Mouse (Mus musculus) layer of hippocampus, adult 8-10 months (tissue): Measurements from ENCODE around the gene Mgst2. TPM values are rescaled to one million over a fixed set of nuclear protein-coding genes. Genes with fewer than 3 reads are reported as not detected.

Experiments used
- DNase-seq, 2 experiments: peaks; one replicate each; pipeline ENCODE4 v3.0.0; 2022; ENCODE audit warnings: low spot score in 2 of 2
- total RNA-seq, 4 experiments: library from RNA; stranded (reverse); gene quantifications; 2 replicates each; pipeline ENCODE4 v1.2.4; 2022

The Mgst2 gene
- total RNA-seq = 1 to 10 TPM in 1 of 4 experiments, under 1 TPM in 1, not detected in 2; 0.61 to 1.4 TPM

DNA sequence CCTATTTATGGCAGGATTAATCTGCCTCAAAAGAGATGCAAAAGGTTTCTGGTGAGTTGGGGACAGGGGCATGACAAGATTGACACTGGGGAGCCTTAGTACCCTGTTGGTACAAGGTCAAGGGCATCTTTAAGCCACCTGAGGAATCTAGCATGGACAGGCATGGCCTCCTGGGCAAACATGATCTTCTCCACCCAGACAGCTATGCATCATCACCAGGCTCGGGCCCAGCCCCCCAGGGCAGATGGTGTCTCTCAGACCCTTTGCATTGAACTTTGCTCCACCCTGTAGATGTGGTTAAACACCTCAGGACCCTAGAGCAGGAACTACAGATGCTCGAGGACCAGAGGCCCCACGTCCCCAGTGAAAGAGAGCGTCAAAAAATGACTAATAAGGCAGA is at the start of gene Mgst2:
Gene Mgst2 (plus strand): TSS at position 301 of the 400 bp plus-strand sequence.
- DNase-seq = no peak

DNA sequence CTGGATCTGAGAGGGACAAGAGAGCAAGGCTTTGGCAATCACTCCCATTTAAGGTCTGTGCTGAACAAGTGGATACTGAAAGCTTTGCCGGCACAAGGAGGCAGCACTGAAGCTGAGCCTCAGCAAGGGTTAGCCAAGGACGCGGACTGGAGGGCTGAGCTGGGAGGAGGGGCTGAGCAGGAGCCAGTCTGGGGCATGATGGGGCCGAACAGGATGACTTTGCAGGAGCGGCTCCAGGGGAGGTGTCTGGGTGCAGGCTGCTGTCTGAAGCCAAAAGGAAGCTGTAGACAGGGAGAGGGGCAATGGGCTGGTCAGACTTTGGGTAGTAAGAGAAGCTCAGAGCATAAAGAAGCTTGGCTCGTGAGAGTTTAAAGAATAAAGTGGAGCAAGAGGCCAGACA is 48.2 kb upstream of the Mgst2 start:
- peak in 1 of 2 experiments; percentile 22 for DNase-seq

DNA sequence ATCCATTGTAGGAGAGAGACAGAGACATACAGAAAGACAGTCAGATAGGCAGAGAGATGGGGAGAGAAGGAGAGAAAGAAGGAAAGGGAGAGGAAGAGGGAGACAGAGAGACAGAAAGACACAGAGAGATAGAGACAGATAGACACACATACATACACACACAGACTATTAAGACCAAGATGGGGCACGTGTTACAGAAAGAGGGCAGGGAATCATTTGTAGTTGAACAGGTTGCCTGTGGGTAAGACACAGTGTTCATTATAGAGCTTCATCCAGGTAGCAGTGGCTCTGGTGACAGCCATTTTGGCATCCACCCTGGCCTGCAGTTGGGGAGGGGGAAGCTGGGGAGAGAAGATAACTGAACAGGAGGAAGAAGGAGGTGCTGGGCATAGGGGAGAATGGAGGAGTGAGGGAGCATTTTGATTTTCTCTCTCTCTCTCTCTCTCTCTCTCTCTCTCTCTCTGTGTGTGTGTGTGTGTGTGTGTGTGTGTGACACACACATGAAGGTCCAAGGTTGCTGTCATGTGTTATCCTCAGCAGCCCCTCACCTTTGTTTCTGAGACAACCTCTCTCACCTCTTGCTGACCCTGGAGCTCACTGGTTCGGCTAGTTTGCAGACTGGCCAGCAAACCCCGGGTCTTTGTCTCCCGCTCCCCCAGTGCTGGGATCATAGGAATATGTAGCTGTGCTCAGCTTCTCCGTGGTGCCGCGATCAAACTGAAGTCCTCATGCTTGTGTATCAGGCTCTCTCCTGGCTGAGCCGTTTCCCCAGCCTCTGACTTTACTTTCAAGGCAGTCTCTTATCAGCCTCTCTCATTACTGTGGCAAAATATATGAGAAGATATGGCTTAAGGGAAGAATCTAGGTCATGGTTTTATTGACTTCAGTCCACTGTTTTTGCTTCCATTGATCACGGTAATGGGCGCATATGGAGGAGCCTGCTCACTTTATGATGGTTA is 47.5 kb upstream of the Mgst2 start:
- DNase-seq = no peak

DNA sequence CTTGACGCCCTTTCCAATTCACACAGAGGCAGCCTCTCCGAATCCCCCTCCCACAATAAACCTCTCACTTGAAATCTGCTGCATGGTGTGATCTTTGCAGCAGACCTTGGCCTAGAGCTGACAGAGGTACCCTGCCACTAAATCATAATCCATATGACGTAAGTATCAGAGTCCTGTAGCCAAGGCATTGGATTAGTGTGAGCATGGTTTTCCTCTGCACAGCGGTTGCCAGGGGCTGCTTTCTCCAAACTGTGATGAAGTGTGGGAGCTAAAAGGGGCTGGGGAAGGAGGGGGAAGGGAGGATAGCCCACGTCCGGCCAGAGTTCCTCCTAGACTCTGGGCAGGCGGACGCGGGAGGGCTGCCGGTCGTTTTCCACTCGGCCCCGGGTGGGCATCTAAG is 45.9 kb upstream of the Mgst2 start:
- DNase-seq = no peak

DNA sequence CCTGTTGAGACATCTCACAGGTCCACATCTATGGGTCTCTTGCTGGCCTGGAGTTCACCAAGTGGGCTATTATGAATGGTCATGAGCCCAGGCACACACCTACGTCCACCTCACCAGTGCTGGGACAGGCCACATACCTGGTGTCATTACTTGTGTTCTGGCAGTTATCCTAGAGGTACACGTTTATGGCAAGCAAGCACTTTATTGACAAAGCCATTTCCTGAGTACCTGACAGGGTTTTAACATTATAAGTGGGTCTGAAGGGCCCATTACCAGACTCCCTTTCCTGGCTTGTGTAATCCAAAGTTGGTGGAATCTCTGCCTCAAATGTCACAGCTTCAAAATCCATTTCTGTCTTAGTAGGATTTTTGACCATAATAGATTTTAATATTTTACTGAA is 36.2 kb upstream of the Mgst2 start:
- DNase-seq = no peak

DNA sequence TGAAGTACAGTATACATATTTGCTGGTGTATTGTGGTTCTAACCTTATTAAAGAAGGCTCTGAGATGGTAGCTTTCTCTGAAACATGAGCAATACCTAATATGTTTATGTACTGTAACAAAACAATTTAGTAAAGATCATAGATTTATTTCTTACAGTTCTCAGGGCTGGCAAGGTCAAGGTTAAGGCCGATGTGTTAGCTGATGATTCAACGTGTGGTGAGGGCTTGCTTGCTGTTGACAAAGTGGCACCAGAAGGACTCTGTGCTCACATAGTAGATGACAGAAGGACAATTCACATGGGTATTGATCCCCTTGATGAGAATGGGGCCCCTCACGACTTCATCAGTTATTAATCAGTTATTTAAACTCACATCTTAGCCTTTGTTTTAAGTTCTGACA is 32.4 kb upstream of the Mgst2 start:
- DNase-seq = no peak

DNA sequence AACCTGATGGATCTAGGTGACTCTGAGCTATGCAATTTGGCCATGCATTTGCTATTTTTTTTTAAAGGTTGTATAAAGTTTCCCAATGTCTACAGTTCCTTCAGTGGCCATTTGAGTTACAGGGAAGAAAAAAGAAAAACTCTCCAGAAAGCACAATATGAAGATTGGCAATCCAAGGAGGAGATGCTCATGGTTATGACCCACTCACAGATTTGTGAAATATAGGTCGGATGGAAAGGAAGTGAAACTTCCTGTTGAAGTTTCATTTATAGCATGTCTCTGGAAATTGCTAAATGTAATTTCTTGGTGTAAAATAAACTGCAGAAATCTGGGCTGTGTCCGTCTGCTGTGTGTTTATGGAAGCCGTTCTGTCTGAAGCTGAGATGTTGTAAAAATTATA is 31.2 kb upstream of the Mgst2 start:
- no peak for DNase-seq

DNA sequence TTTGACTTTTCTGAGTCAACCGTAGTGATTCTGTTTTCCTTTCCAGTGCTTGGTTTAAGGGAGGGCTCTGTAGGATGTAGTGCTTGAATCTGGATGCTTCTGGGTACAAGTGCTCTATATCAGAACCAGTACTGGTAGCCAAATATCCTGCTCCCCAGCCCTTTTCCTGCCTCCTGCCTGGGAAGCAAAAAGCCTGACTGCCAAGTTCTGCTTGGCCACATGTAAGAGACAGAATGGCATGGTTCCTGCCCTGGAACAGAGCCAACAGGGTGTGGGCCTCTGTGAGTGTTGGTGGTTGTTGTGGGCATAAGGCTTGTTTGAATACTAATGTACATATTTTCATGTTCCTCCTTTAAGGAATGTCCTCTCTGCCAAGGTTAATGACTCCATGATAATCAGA is 29.4 kb upstream of the Mgst2 start:
- no peak for DNase-seq

DNA sequence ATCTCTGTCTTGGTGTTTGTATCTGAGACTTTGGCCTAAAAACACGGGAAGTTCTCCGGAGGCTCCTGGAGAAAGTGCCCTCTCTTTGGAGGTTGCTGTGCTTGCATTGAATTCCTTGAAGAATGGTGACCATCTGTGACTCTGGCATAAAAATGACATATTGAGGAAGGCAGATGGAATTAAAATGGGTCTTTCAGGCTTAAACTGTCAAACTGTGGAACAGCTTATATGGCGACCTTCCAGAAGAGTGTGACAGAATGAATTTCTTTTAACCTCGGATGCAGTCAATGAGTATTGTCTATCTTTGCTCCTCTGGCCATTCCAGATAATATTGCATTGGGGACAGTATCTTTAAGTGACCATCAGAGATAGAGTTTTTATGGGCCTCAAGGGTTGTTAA is 28.2 kb upstream of the Mgst2 start:
- no peak for DNase-seq

DNA sequence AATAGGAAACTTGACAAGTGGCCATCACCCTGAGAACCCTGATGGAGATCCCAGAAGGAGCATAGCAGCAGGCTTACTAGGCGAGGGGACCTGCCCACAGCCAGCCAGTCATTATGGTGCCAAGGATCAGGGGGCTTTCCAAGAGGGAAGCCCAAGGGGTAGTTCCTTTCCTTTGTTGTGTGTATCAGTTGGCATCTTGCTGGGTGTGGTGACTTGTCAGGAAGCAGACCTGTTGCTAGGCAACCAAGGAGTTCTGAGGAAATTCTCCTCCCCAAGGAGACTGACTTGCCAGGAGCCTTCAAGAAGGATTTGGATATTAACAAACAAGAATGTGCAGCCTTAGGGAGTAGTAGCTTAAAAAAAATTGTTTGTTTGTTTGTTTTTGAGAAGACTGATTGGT is 25.7 kb upstream of the Mgst2 start:
- DNase-seq = peak; percentile 18 to 23

DNA sequence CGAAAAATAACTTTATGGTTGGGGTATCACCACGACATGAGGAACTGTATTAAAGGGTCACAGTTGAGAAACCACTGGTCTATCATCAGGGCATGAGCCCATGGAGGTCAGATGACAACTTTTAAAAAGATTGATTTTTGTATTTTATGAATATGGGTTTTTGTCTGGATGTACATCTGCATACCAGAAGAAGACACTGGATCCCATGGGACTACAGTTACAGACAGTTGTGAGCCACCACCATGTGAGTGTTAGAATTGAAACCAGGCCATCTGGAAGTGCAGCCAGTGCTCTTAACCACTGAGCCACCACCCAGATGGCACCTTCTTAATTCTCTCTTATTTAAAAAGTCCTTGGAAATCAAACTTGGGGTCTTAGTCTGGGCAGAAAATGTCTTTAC is 24.2 kb upstream of the Mgst2 start:
- DNase-seq = no peak

DNA sequence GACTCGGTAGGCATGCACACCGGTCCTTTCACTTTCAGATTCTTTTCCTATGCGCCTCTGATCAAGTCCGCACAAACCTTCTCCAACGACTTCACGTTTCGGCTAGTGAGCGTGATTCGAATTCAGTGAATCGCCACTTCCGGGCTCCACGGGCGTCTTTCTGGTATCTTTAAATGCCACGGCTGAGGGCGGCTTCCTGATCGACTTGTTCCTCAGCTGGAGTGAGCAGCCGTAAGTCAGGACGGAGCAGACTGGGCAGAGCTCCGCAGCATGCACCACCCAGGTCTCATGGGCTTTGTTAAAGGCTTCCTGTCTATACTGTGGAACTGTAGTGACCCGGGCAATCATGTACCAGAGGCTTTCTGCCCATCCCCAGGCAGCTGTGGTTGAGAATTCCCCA is 23.5 kb upstream of the Mgst2 start:
- no peak for DNase-seq

DNA sequence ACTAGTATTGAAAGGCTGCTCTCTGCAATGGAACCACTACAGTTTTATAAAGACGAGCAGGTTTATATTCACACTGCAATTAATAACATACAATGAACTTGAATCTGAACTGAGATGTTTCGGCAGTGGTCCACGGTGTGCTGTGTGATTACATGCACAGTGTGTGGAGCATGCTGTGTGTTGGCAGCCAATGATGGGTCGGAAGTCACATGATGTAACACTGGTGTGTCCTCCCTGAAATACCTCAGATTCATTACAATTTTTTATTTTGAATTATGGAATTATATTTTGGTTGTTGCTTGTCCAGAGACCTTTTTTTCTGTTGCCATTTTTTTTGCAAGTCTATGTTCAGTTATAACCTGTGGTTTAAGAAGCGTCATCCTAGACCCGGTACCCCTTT is 22.8 kb upstream of the Mgst2 start:
- no peak for DNase-seq

DNA sequence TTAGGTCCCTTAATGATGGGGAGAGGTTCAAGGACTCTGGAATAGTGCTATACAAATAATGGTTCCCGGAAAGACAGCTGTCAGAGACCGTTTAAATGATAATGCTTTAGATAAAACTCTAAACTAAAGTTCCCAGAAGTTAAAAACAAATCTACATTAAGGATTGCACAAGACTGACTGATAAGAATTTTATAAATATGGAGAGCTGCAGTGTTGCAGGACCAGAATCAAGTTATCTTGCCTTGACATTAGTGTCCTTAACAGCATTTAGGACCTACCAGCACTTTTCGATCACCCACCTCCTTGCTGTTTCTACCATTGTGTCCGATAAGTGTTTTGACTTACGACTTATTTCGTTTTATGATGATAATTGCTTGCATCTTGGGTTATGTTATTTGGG is 21.9 kb upstream of the Mgst2 start:
- no peak for DNase-seq

DNA sequence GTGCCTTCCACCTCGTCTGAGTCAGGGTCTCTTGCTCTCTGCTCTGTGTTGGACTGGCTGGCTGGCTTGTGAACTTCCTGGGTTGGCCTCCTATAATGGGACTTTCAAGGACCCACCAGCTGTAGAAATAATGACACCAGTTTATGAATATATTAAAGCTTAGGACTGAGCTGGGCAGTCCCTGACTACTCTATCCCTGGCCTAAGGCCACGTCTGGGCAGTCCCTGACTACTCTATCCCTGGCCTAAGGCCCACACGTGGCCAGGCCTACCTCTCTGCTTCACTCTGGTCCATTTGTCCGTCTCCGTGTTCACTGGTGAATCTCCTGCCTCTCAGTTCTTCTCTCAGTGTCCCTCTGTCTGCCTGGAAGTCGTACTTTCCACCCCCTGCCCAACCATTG is 14.7 kb upstream of the Mgst2 start:
- DNase-seq = no peak

DNA sequence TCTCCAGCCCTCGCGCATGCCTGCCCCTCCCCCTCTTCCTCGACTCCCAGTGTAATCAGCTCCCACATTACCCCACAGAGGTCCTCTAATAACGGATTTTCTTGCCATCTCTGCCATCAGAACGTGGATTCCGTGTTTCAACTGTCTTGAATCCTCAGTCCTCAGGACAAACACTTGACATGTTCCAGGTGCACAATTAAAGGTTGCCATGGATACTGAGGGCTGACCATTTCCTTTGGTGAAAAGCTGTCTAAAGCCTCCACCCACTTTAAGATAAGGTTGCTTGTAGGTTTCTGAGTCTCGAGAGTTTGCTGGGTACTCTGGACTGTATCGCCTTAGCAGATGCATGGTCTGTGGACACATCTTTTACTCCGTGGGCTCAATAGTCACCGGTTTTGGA is 13.9 kb upstream of the Mgst2 start:
- no peak for DNase-seq

DNA sequence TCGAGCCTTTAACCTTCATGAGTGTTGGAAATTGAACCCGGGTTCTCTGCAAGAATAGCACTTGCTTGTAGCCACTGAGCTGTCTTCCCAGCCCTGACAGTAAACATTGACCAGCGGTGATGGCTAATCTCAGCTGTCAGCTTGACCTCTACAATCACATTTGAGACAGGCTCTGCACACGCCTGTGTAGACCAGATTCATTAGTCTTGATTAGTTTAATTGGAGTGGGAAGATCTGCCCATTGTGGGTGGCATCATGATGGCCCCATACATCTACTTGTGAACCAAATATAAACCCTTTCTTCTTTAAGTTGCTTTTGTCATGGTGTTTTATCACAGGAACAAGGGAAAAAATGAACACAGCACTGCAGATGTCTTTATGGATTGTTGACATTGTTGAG is 12.8 kb upstream of the Mgst2 start:
- DNase-seq = no peak

DNA sequence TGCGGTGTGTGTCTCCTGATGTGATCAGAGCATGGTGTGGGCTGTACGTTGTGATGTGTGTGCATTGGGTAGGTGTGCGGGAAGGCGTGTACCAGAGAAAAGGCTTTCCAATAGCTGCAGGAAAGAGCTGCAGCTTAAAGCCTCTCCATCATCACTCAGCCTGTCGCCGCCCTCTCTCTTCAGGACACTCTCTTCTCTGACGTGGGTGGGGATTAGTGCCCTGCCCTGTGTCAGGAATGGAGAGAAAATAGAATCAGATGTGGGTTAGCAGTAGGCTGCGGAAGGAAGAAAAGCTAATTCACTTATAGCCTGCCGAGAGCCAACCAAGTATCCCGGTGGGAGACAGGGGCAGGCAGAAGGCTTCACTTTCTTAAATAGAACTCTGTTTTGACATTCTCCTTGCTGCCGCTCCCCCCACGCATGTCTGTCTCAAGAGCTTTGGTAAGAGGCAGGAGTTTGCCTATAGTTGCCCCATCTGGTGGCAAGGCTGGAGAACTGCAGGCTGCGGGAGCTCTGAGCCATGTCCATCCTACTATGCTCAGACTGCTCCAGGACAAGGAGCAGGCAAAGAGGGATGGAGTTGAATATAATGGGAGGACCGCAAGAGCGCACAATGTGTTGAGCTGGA is 12.0 kb upstream of the Mgst2 start:
- peak; percentile 66 to 82 for DNase-seq

DNA sequence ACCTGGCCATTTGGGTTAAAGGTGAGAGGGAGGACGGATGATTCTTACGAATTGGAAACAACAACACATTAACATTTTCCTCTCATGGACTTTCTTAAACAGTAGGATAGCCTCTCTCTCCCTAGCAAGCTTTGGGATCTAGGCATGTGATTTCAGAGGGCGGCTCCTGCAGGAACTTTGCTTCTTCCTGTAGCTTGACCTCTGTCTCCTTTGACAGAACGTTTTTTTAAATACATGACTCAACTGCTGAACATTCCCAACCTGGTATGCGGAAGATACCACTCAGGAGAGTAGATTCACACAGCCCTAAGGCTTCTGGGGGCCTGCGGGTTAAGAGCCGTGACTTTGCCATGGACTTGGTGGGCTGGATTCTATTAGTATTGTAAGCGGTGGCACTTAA is 10.7 kb upstream of the Mgst2 start:
- no peak for DNase-seq

DNA sequence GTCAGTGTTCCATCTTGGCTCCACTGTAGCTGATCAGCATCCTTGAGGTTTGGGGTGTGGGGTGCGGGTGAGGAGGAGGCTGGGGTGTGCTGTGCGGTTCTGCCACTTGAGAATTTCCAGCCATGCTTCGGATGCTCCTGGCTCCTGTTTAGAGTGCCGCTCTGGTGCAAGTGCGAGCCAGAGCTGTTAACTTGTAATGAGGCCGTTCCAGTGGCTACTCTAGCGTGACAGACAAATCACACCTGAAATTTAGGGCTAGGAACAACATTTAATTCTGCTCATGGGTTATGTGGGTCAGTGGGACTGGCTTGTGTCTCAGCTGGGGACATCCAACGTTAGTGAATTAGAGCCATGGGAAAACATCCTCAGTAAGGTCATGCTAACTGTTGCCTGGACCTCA is 10.2 kb upstream of the Mgst2 start:
- DNase-seq = no peak

DNA sequence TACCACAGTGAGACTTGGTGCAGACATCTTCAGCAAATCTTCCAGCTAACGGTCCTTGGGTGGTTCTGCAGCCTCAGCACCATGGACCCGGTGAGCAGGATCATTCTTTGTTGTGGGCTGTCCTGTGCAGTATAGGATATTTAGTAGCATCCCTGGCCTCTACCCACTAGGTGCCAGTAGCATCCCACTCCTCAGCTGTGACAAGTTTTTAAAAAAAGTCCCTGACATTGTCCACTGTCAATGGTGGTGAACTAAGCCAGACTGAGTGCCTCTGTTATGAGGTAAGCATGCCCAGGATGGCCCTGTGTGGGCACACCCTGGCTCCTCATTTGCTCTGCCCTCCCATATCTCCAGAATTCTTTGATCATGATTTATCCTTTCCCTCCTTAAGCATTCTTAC is 9.0 kb upstream of the Mgst2 start:
- no peak for DNase-seq

DNA sequence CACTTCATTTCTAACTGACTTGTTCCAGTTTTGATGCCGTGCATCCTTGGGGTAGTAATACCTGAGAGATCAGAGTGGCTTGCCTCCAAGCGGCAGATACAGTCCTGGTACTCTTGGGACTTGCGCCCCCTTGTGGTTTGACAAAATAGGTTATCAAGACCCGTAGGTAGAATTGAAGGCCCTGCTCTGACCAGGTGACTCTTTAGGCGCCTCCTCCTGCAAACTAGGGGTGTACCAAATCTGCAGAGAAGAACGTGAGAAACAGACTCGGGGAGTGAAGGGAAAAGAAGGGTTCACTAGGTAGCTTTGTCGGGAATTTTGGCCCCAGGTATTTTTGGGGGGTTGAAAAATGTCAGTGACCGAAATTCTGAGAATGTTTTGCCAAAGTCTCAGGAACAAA is 7.9 kb upstream of the Mgst2 start:
- peak; percentile 52 to 78 for DNase-seq

DNA sequence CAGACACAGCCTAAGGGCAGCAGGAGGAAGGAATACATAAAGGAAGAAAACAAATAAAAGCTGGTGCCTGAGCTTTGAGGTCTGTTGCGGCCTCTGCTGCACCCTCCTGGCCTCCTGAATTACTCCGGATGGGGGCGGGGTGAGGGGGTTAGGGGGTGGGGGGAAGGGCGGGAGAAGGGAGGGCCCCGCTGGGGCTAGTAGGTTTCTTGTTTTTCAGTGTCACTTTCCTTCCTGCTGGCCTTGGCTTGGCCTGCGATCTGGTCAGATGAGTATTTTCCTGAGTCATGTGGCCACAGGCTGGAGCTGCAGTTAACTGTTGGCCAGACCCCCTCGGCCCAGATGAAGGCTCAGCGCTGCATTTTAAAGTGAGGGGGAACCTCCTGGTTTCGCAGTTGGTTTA is 7.5 kb upstream of the Mgst2 start:
- DNase-seq = no peak
